Mouse (Mus musculus): ENCODE measurements at regions not wholly inside any gene's neighbourhood (a gene's known extent, or its start where the extent isn't known, plus 50 kb on each side); places are given as distances from the start of the nearest gene placed in this dataset.

DNA sequence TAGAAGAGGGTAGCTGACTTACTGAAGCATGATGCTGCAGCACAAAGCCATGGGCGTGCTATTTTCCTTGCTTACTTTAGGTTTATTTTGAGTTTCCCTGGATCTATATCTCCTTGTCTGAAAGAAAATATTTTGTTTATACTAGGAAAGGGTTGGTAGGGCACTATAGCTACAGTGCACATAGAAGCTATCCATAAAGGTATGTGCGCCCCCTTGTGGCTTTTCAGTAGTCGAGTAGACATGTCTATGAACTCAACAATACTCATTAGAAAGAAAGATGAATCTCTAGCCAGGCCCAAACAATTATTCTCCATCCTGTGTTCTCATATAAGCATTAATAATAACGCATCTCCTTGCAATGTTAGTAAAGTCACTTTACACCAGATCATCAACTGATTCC is 114.3 kb downstream of the Rab38 start:
- intact Hi-C loops (cut with DNase I) = loop anchor here (2.0 to 10.0 kb wide), 3 partner anchors 330 to 580 kb away; no protein-coding TSS in a partner anchor
- peak; percentile 66 for TF ChIP-seq CTCF (IDR thresholded peaks at IDR 0.05)
- DNase-seq = peak; percentile 47
- Histone ChIP-seq H3K27ac (no peak overlapping the region), H3K4me3 (no peak overlapping the region)

DNA sequence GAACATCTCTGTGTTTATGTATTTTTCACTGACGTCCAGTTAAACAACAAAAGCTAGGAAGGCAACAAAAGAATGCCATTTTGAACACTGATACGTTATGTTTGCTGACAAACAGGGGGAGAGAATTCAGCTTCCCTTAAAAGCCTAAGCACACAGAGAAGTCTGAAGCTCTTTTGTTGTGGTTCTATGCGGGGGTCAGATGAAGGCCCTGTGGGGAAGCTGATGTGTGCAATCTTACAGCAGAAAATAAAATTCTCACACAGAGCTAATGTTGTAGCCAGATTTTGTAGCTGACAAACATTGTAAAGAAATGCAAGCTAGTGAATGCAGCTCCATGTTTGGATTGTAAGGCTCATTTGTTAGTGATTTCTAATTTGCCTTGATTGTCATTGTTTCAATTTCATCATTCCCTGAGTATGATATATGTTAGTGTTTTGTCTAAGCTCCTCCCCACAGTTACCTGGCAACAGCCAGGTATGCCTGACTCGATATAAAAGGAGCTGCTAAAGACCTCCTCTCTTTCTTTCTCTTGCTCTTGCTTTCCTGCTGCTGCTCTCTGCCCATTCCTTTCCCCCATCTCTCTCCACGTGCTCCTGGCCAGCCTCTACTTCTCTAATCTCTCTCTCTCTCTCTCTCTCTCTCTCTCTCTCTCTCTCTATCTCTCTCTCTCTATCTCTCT is 115.0 kb downstream of the Rab38 start:
- intact Hi-C loops (cut with DNase I) = loop anchor here (2.0 to 10.0 kb wide), 3 partner anchors 330 to 580 kb away; no protein-coding TSS in a partner anchor
- no peak for TF ChIP-seq CTCF (IDR thresholded peaks at IDR 0.05)
- no peak overlapping the region for H3K4me3 ChIP-seq
- no peak for DNase-seq
- no peak overlapping the region for H3K27ac ChIP-seq

- no peak for TF ChIP-seq CTCF (IDR thresholded peaks at IDR 0.05)
- no peak overlapping the region for H3K4me3 ChIP-seq
- DNase-seq = no peak
- H3K27ac ChIP-seq = no peak overlapping the region
- intact Hi-C loops (cut with DNase I) = no loop called here
Measured at GRCm38 (mm10) chr7:88575073-88575472, 145.0 kb downstream of the Rab38 start.

DNA sequence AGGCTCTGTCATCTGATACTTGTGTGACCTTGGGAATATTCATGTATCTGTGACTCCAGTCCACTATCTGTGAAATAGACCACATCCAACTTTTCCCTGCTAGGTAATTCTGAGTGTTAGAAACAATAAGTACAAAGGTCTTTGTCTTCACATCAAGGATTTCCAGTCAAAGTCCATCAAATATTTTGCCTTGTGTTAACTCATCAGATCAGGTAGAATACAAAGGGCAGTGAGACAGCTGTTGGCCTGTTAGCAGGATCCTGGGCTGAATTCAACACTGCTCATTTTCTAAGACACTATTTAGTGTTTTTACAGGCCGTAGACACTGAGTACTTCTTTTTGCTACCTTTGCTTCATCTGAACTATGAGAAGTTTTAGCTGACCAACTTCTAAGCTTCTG is 170.7 kb downstream of the Rab38 start:
- TF ChIP-seq CTCF (IDR thresholded peaks at IDR 0.05) = no peak
- intact Hi-C loops (cut with DNase I) = no loop called here
- Histone ChIP-seq H3K27ac (no peak overlapping the region), H3K4me3 (no peak overlapping the region)
- no peak for DNase-seq

All from gastrocnemius, adult 2 months (tissue).